Mouse (Mus musculus): Measurements from ENCODE around the gene Helz. TPM values are rescaled to one million over a fixed set of nuclear protein-coding genes. Genes with fewer than 3 reads are reported as not detected.

Gene Helz
- polyA plus RNA-seq, 1 experiment, result 23.3 TPM

DNA sequence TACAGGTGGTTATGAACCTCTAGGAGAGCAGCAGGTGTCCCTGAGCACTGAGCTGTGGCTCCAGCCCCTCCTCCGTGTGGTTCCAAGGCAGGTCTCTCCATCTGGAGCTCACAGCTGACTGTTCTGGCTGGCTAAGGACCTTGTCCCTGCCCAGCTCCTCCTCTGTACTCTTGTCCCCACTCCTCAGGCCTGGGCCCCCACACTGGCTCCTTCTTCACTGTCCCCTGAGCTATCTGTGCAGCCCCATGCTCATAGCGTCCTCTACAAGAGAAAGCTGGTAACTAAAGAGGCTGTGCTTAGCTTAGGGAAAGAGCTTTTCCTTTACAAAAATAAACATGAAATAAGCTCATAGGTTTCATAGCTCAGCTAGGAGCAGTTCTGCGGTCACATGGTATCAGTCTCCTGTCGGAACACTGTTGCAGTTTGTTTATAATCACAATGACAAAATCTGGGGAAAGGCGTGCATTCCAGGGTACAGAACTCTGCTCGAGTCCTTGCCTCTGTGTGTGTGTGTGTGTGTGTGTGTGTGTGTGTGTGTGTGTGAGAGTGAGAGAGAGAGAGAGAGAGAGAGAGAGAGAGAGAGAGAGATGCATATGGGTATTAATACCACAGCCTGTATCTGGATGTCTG is 102.8 kb downstream of the Helz start:
- no peaks in the 10 kb centered on the region for H3K4me1 ChIP-seq (ENCODE audit: control insufficient read depth, insufficient read depth, insufficient read length)
- H3K36me3 ChIP-seq (ENCODE audit: control insufficient read depth, insufficient read depth, low read length), result peaks cover 23% of the 10 kb centered on the region

GRCm38 (mm10) chr11:107651391-107651790 is 103.7 kb downstream of the Helz start:
- no peaks in the 10 kb centered on the region for H3K27me3 ChIP-seq (ENCODE audit: control insufficient read depth, insufficient read depth, low read length)
- 88% methylated on average over 7 of the region's 7 CpGs for WGBS
- no peak overlapping the region for H3K4me3 ChIP-seq (ENCODE audit: extremely low read depth, insufficient read depth, insufficient read length)
- H3K27ac ChIP-seq (ENCODE audit: insufficient read depth, low read length), result no peak overlapping the region
- peaks cover 24% of the 10 kb centered on the region for H3K36me3 ChIP-seq (ENCODE audit: control insufficient read depth, insufficient read depth, low read length)
- no peaks in the 10 kb centered on the region for H3K4me1 ChIP-seq (ENCODE audit: control insufficient read depth, insufficient read depth, insufficient read length)
- DNase-seq (ENCODE audit: low read depth in 1 of 2, low spot score in 2 of 2), result no peak
- TF ChIP-seq POLR2A (IDR thresholded peaks at IDR 0.05; ENCODE audit: low read depth, low read length), result no peak
- TF ChIP-seq CTCF (IDR thresholded peaks at IDR 0.05; ENCODE audit: extremely low read depth, insufficient read depth, insufficient read length, insufficient replicate concordance), result no peak

More for the DNA sequence above, 102.8 kb downstream of the Helz start:
- Histone ChIP-seq H3K27me3 (ENCODE audit: control insufficient read depth, insufficient read depth, low read length) (no peaks in the 10 kb centered on the region), H3K4me3 (ENCODE audit: extremely low read depth, insufficient read depth, insufficient read length) (no peak overlapping the region), H3K27ac (ENCODE audit: insufficient read depth, low read length) (no peak overlapping the region)
- TF ChIP-seq CTCF (IDR thresholded peaks at IDR 0.05; ENCODE audit: extremely low read depth, insufficient read depth, insufficient read length, insufficient replicate concordance) (no peak), POLR2A (IDR thresholded peaks at IDR 0.05; ENCODE audit: low read depth, low read length) (no peak)
- DNase-seq (ENCODE audit: low read depth in 1 of 2, low spot score in 2 of 2), result no peak
- 90% methylated on average over 6 of the region's 6 CpGs for WGBS

GRCm38 (mm10) chr11:107652137-107652536 is 104.4 kb downstream of the Helz start:
- 88% methylated on average over 8 of the region's 8 CpGs for WGBS
- TF ChIP-seq CTCF (IDR thresholded peaks at IDR 0.05; ENCODE audit: extremely low read depth, insufficient read depth, insufficient read length, insufficient replicate concordance) (no peak), POLR2A (IDR thresholded peaks at IDR 0.05; ENCODE audit: low read depth, low read length) (no peak)
- Histone ChIP-seq H3K36me3 (ENCODE audit: control insufficient read depth, insufficient read depth, low read length) (peaks cover 25% of the 10 kb centered on the region), H3K4me1 (ENCODE audit: control insufficient read depth, insufficient read depth, insufficient read length) (no peaks in the 10 kb centered on the region), H3K27ac (ENCODE audit: insufficient read depth, low read length) (no peak overlapping the region), H3K4me3 (ENCODE audit: extremely low read depth, insufficient read depth, insufficient read length) (no peak overlapping the region), H3K27me3 (ENCODE audit: control insufficient read depth, insufficient read depth, low read length) (no peaks in the 10 kb centered on the region)
- no peak for DNase-seq (ENCODE audit: low read depth in 1 of 2, low spot score in 2 of 2)

DNA sequence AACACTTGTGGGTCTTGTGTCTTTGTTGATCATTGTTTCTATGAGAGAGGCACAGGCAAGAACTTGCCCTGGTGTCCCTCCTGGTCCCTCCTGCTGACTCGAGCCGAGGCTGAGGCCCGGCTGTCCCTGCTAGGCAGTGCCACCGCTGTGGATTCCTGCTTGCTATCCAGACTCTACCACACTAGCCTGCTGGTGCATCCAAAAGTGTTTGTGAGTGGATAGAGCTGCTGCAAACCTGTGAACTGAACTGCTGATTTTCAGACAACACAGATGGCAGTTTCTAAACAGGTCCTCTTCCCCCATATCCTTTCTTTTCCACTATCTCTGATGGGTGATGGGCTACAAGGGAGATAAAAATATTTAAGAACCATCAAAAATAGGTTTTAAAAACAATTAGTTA is 107.8 kb downstream of the Helz start:
- Histone ChIP-seq H3K36me3 (ENCODE audit: control insufficient read depth, insufficient read depth, low read length) (peaks cover 12% of the 10 kb centered on the region), H3K27me3 (ENCODE audit: control insufficient read depth, insufficient read depth, low read length) (no peaks in the 10 kb centered on the region), H3K4me1 (ENCODE audit: control insufficient read depth, insufficient read depth, insufficient read length) (no peaks in the 10 kb centered on the region), H3K27ac (ENCODE audit: insufficient read depth, low read length) (no peak overlapping the region), H3K4me3 (ENCODE audit: extremely low read depth, insufficient read depth, insufficient read length) (no peak overlapping the region)
- TF ChIP-seq POLR2A (IDR thresholded peaks at IDR 0.05; ENCODE audit: low read depth, low read length), result no peak
- TF ChIP-seq CTCF (IDR thresholded peaks at IDR 0.05; ENCODE audit: extremely low read depth, insufficient read depth, insufficient read length, insufficient replicate concordance), result no peak
- 95% methylated on average over 4 of the region's 4 CpGs for WGBS
- no peak for DNase-seq (ENCODE audit: low read depth in 1 of 2, low spot score in 2 of 2)

DNA sequence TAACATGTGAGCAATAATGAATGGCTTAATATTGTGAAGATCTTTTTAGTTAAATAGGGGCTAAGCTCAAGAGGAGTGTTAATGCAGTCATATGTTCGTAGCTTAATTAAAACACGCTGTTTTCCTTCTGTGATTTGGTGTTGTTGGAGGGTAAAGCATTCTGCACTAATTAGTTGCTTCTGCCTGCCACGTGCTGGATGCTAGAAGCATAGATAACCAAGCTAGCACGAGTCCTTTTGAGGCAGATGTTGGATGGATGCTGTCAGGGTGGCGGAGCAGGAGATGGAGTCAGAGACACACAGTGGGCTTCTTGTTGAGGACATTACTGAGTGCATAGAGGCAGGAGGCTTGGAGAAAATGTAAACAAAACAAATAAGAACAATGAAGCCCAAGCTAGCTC is 109.4 kb downstream of the Helz start:
- no peak overlapping the region for H3K4me3 ChIP-seq (ENCODE audit: extremely low read depth, insufficient read depth, insufficient read length)
- DNase-seq (ENCODE audit: low read depth in 1 of 2, low spot score in 2 of 2), result no peak
- TF ChIP-seq POLR2A (IDR thresholded peaks at IDR 0.05; ENCODE audit: low read depth, low read length) (no peak), CTCF (IDR thresholded peaks at IDR 0.05; ENCODE audit: extremely low read depth, insufficient read depth, insufficient read length, insufficient replicate concordance) (no peak)
- H3K4me1 ChIP-seq (ENCODE audit: control insufficient read depth, insufficient read depth, insufficient read length), result no peaks in the 10 kb centered on the region
- no peaks in the 10 kb centered on the region for H3K27me3 ChIP-seq (ENCODE audit: control insufficient read depth, insufficient read depth, low read length)
- peaks cover 20% of the 10 kb centered on the region for H3K36me3 ChIP-seq (ENCODE audit: control insufficient read depth, insufficient read depth, low read length)
- WGBS, result 96% methylated on average over 5 of the region's 5 CpGs
- no peak overlapping the region for H3K27ac ChIP-seq (ENCODE audit: insufficient read depth, low read length)

DNA sequence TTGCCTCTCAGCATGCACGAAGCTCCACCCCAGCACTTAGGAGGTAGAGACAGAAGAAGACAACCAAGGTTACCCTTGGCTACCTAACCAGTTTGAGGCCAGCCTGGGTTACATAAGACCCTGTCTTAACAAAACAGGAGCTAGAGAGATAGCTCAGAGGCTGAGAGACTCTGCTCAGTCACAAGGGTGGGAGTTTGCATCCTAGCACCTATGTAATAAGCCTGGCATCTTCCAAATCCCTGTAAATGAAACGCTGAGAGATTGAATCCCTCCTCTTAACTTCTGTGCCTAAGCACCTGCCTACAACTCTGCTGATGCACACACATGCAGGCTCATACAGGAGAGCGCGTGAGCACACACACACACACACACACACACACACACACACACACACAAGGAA is 112.7 kb downstream of the Helz start:
- DNase-seq (ENCODE audit: low read depth in 1 of 2, low spot score in 2 of 2), result no peak
- Histone ChIP-seq H3K27me3 (ENCODE audit: control insufficient read depth, insufficient read depth, low read length) (no peaks in the 10 kb centered on the region), H3K4me1 (ENCODE audit: control insufficient read depth, insufficient read depth, insufficient read length) (no peaks in the 10 kb centered on the region), H3K27ac (ENCODE audit: insufficient read depth, low read length) (no peak overlapping the region), H3K36me3 (ENCODE audit: control insufficient read depth, insufficient read depth, low read length) (peaks cover 37% of the 10 kb centered on the region), H3K4me3 (ENCODE audit: extremely low read depth, insufficient read depth, insufficient read length) (no peak overlapping the region)
- no peak for TF ChIP-seq POLR2A (IDR thresholded peaks at IDR 0.05; ENCODE audit: low read depth, low read length)
- TF ChIP-seq CTCF (IDR thresholded peaks at IDR 0.05; ENCODE audit: extremely low read depth, insufficient read depth, insufficient read length, insufficient replicate concordance), result no peak
- WGBS, result 90% methylated on average over 4 of the region's 4 CpGs

DNA sequence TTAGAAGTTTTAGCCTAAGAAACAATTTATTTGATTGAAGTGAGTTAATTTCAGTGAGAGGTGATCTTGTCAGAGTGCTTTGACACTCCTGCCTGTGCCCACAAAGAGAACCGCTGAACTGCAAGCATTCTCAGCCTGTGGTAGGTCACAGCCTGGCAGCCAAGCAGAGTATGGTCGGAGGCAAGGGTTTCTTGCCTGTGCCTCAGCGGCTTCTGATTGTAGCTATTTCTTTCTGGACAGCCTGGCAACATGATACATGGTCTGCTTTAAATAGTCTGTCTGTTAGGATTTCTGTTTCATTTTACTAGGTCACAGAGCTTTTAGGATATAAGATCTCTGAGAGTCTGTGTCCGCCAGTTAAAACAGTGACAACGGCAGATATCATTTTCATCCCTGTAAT is 114.9 kb downstream of the Helz start:
- 87% methylated on average over 5 of the region's 5 CpGs for WGBS
- H3K36me3 ChIP-seq (ENCODE audit: control insufficient read depth, insufficient read depth, low read length), result peaks cover 41% of the 10 kb centered on the region
- no peak for TF ChIP-seq CTCF (IDR thresholded peaks at IDR 0.05; ENCODE audit: extremely low read depth, insufficient read depth, insufficient read length, insufficient replicate concordance)
- no peak for TF ChIP-seq POLR2A (IDR thresholded peaks at IDR 0.05; ENCODE audit: low read depth, low read length)
- no peak for DNase-seq (ENCODE audit: low read depth in 1 of 2, low spot score in 2 of 2)
- no peak overlapping the region for H3K4me3 ChIP-seq (ENCODE audit: extremely low read depth, insufficient read depth, insufficient read length)
- no peak overlapping the region for H3K27ac ChIP-seq (ENCODE audit: insufficient read depth, low read length)
- no peaks in the 10 kb centered on the region for H3K4me1 ChIP-seq (ENCODE audit: control insufficient read depth, insufficient read depth, insufficient read length)
- H3K27me3 ChIP-seq (ENCODE audit: control insufficient read depth, insufficient read depth, low read length), result no peaks in the 10 kb centered on the region

All from spleen, adult 2 months (tissue).